Mouse (Mus musculus) liver, embryonic 14.5 days (tissue): Measurements from ENCODE around the gene Medag. TPM values are rescaled to one million over a fixed set of nuclear protein-coding genes. Genes with fewer than 3 reads are reported as not detected.

Experiments used
- ATAC-seq: fragments of 200-750 bp; cut with Nextera tagmentation; 2 replicates; pipeline ENCODE4 v1.8.0; 2017; ENCODE audit warnings: moderate number of reproducible peaks, mild to moderate bottlenecking, moderate library complexity; ENCODE audit not compliant: insufficient read depth
- DNase-seq, 3 experiments: peaks; one replicate each; pipeline ENCODE4 v3.0.0-alpha.2; 2012 to 2013; ENCODE audit warnings: low read depth in 3 of 3, low spot score in 3 of 3
- H3K27ac ChIP-seq: fragments of 300-500 bp; sonication (generic); 2 replicates; pipeline ENCODE4 v1.5.1; 2014; ENCODE audit warnings: moderate library complexity, mild to moderate bottlenecking, control low read depth, inconsistent platforms
- H3K27me3 ChIP-seq: fragments of 300-500 bp; sonication (generic); 2 replicates; pipeline ENCODE4 v1.6.1; 2014; ENCODE audit warnings: mild to moderate bottlenecking, low read length, moderate library complexity; ENCODE audit not compliant: control insufficient read depth, insufficient read depth
- H3K36me3 ChIP-seq: fragments of 300-500 bp; sonication (generic); replicated peaks from 2 replicates; pipeline ENCODE4 v1.6.1; 2014; ENCODE audit warnings: low read depth; ENCODE audit not compliant: control insufficient read depth, insufficient read depth
- H3K4me1 ChIP-seq, 2 experiments: fragments of 200-500 bp in 1 of 2; fragments of 300-500 bp in 1 of 2; sonication (generic) in 1 of 2; replicated peaks; 2 replicates each; pipeline ENCODE4 v1.6.1; 2012 to 2014; ENCODE audit warnings: antibody characterized with exemption in 1 of 2, inconsistent platforms in 1 of 2, low read length in 1 of 2; ENCODE audit not compliant: control insufficient read depth in 2 of 2, insufficient read depth in 2 of 2
- H3K4me2 ChIP-seq: fragments of 300-500 bp; sonication (generic); 2 replicates; pipeline ENCODE4 v1.6.1; 2014; ENCODE audit warnings: low read depth, mild to moderate bottlenecking, control low read depth, moderate library complexity
- H3K4me3 ChIP-seq, 2 experiments: fragments of 200-500 bp in 1 of 2; fragments of 300-500 bp in 1 of 2; sonication (generic) in 1 of 2; 2 replicates each; pipeline ENCODE4 v1.5.1; 2012 to 2014; ENCODE audit warnings: low read depth in 2 of 2, low read length in 2 of 2, mild to moderate bottlenecking in 2 of 2, control low read depth in 1 of 2, inconsistent platforms in 1 of 2, moderate library complexity in 1 of 2; ENCODE audit not compliant: insufficient read depth in 1 of 2
- H3K9ac ChIP-seq: fragments of 300-500 bp; sonication (generic); replicated peaks from 2 replicates; pipeline ENCODE4 v1.6.1; 2014; ENCODE audit warnings: mild to moderate bottlenecking, control low read depth, moderate library complexity
- H3K9me3 ChIP-seq: fragments of 300-500 bp; sonication (generic); 2 replicates; pipeline ENCODE4 v1.6.1; 2016; ENCODE audit warnings: low read length, mixed read lengths; ENCODE audit not compliant: control insufficient read depth
- CTCF ChIP-seq: IDR thresholded peaks from 2 replicates; pipeline ENCODE4 v1.5.1; 2016; ENCODE audit warnings: antibody characterized with exemption, low read depth, control low read depth
- EP300 ChIP-seq: IDR thresholded peaks from 2 replicates; pipeline ENCODE4 v1.6.1; 2016; ENCODE audit warnings: antibody characterized with exemption, low read depth
- WGBS: fragments of 180-500 bp; shearing (Covaris S2); extraction: QIAGEN DNeasy Blood & Tissue Kit; methylation state at CpG from one replicate; pipeline ENCODE4 v1.1.7; 2014; ENCODE audit not compliant: insufficient replicate concordance; 5-methylcytosine and 5-hydroxymethylcytosine counted together
- polyA plus RNA-seq, 2 experiments: library from polyadenylated mRNA; depleted of rRNA in 1 of 2; stranded (reverse) in 1 of 2; unstranded in 1 of 2; fragments of >200 nt; fragmentation: Nextera tagmentation in 1 of 2; extraction: Ambion mirVana in 1 of 2; gene quantifications; 2 replicates each; pipeline versions ENCODE4 v1.2.1 to v1.2.3; 2012 to 2014

Gene Medag
- polyA plus RNA-seq, 2 experiments: 0.18 to 0.27 TPM

- Histone ChIP-seq H3K9ac (no peak overlapping the region), H3K9me3 (no peaks in the 10 kb centered on the region), H3K4me3 (no peak overlapping the region), H3K27me3 (no peaks in the 10 kb centered on the region), H3K4me2 (no peak overlapping the region), H3K4me1 (no peaks in the 10 kb centered on the region), H3K27ac (no peak overlapping the region), H3K36me3 (no peaks in the 10 kb centered on the region)
- TF ChIP-seq CTCF (no peak), EP300 (no peak)
- ATAC-seq (no peak), DNase-seq (no peak)
- WGBS: 63% methylated on average over 7 of the region's 7 CpGs
These were observed 39.7 kb downstream of the Medag start for GRCm38 (mm10) chr5:149451209-149451681.

DNA sequence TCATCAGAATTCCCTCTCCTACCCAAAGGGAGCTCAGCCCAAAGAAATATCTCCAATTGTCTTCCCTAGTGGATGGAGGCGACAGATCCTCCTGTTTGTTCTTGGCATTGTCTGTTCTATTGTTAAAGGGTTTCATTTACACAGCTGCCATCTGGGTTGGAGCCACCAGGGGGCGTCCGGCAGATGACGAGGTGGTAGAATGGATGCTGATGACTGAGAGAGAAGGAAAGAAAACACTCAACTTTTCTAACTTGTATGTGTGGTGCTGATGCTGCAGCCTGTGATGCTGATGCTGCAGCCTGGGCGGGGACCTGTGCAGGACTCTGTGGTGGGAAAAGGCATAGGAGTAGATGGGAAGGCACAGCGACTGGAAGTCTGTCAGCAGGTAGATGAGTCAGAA, 42.7 kb downstream of the Medag start:
- Histone ChIP-seq H3K9me3 (no peaks in the 10 kb centered on the region), H3K27me3 (no peaks in the 10 kb centered on the region), H3K4me3 (no peak overlapping the region), H3K36me3 (no peaks in the 10 kb centered on the region), H3K9ac (no peak overlapping the region), H3K4me1 (no peaks in the 10 kb centered on the region), H3K27ac (no peak overlapping the region), H3K4me2 (no peak overlapping the region)
- TF ChIP-seq EP300: no peak
- TF ChIP-seq CTCF: peak; percentile 84
- DNase-seq (peak in 1 of 3 experiments; percentile 7), ATAC-seq (no peak)
- WGBS: 18% methylated on average over 6 of the region's 6 CpGs

DNA sequence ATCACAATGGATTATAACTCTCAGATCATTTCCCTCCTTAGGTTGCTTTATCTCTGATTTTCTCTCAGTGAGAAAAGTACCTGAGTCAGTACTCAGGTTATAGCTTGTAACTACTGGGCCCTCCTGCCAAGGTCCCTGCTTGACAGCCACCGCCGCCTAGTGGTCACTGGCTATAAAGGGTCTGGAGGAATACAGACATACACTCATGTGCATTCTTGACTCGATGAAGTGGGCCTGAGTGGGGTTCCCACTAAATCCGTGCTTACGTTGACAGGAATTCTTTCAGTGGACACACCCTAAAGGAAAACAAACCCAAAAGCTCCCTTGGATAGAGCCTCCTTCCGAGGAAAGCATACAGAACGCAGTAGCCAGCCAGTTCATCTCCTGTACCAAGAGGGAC, 45.0 kb downstream of the Medag start:
- Histone ChIP-seq H3K4me1 (no peaks in the 10 kb centered on the region), H3K9ac (no peak overlapping the region), H3K27me3 (no peaks in the 10 kb centered on the region), H3K4me2 (no peak overlapping the region), H3K27ac (no peak overlapping the region), H3K4me3 (no peak overlapping the region), H3K9me3 (no peaks in the 10 kb centered on the region), H3K36me3 (no peaks in the 10 kb centered on the region)
- 70% methylated on average over 7 of the region's 7 CpGs for WGBS
- DNase-seq: no peak
- TF ChIP-seq CTCF: peak; percentile 58
- no peak for TF ChIP-seq EP300
- ATAC-seq: no peak

DNA sequence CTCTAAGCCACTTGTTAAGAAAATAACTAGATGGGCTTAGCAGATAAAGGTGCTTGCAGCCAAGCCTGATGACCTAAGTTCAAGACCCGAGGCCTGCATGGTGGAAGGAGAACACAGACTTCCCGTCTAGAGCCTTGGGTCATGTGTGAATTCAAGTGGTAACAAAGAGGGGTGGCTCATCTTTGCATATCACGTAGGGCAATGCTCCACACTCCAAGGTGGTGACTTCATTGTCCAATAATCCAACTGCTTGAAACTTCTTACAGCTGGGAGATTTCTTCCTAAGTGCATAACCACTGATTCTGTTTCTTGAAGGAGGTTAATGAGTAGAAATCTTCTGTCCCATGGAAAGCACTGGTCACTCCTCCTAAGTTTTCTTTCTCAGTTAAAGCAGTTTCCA, 50.5 kb downstream of the Medag start:
- Histone ChIP-seq H3K4me1 (no peaks in the 10 kb centered on the region), H3K27ac (no peak overlapping the region), H3K9ac (no peak overlapping the region), H3K27me3 (no peaks in the 10 kb centered on the region), H3K9me3 (no peaks in the 10 kb centered on the region), H3K36me3 (no peaks in the 10 kb centered on the region), H3K4me2 (no peak overlapping the region), H3K4me3 (no peak overlapping the region)
- 57% methylated on average over 3 of the region's 3 CpGs for WGBS
- TF ChIP-seq EP300 (no peak), CTCF (no peak)
- no peak for ATAC-seq
- DNase-seq: no peak

DNA sequence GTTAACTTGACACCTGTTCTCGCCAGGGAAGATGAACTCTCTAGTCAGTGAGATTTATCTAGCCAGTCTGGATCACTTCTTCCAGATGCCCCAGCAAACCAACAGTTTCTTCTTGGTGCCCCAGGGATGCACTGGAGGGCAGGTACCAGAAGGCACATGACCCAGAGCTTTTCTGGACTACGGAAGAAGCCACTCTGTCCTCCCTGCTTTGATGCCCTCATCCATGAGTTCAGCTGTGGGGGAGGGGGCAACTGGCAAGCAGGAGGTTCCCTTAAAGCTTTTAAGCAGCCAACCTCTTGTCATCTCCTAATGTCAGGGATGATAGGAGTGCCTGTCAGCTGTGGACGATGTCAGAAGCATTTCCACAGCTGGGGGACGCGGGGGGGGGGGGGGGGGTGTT, 53.8 kb downstream of the Medag start:
- Histone ChIP-seq H3K9me3 (no peaks in the 10 kb centered on the region), H3K27ac (no peak overlapping the region), H3K4me2 (no peak overlapping the region), H3K27me3 (no peaks in the 10 kb centered on the region), H3K4me1 (no peaks in the 10 kb centered on the region), H3K36me3 (no peaks in the 10 kb centered on the region), H3K9ac (no peak overlapping the region), H3K4me3 (no peak overlapping the region)
- 45% methylated on average over 5 of the region's 5 CpGs for WGBS
- ATAC-seq (no peak), DNase-seq (no peak)
- TF ChIP-seq EP300: no peak
- no peak for TF ChIP-seq CTCF

DNA sequence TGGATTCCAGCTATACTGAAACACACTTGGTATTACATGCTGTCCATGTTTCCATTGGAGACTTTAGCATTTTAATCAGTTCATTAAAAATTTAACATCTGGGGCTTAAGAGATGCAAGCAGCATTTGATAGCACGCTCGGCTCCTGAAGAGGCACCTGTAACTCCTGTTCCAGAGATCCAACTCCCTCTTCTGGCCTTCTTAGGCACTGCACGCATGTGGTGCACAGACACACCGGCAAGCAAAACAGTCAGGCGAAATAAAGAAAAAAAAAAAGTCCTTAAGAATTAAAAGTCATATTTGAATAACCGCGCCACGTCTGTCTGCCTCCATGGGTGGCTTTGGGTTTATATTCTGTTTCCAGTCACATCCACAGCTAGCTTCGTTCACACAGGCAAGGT, 62.6 kb downstream of the Medag start:
- Histone ChIP-seq H3K4me1 (no peaks in the 10 kb centered on the region), H3K27me3 (no peaks in the 10 kb centered on the region), H3K9me3 (no peaks in the 10 kb centered on the region), H3K27ac (no peak overlapping the region), H3K36me3 (no peaks in the 10 kb centered on the region), H3K4me2 (no peak overlapping the region), H3K4me3 (no peak overlapping the region), H3K9ac (no peak overlapping the region)
- TF ChIP-seq EP300 (no peak), CTCF (peak; percentile 24; the same call in 1 of the 2 replicates)
- WGBS: 81% methylated on average over 9 of the region's 9 CpGs
- DNase-seq: no peak
- no peak for ATAC-seq
